ENCODE assay signal across 24 mouse cellular contexts in genomic region chr10:6011029-6011428, GRCm38 (mm10).
DNase-seq lines count a peak whose midpoint lies in the region; ATAC-seq lines count a peak whose summit lies in the region.
"Had no signal": no experiment of that assay in that cellular context is flagged by ENCODE, and none has a peak within 500 bp of the region (broad histone marks: within the 10 kb centered on the region; RNA-seq: fewer than 3 reads in every experiment).

No protein-coding gene starts in this region.

- H3K4me3 ChIP-seq in heart, embryonic 12.5 days = no peak overlapping the region
- H3K4me3 ChIP-seq in heart, embryonic 10.5 days = no peak overlapping the region
- H3K4me3 ChIP-seq in kidney, embryonic 16.5 days (ENCODE audit: low read length) = no peak overlapping the region
- no peak overlapping the region for H3K4me3 ChIP-seq in heart, embryonic 16.5 days (ENCODE audit: low read length)
- H3K4me3 ChIP-seq: embryonic facial prominence, embryonic 10.5 days; forebrain, embryonic 15.5 days; hindbrain, embryonic 10.5 days; midbrain, embryonic 10.5 days; myocyte; neural tube, embryonic 13.5 days had no signal

- DNase-seq in heart, embryonic 10.5 days (ENCODE audit: low spot score) = no peak
- no peak for DNase-seq in kidney, postnatal 14 days
- DNase-seq in heart, postnatal 14 days = peak; percentile 7 to 9
- no peak for DNase-seq in adrenal gland, adult (ENCODE audit: inconsistent age in 2 of 2, low spot score in 1 of 2)
- DNase-seq: adrenal gland, adult 2 months; B cell, adult 2 months; cerebellum, adult 11-12 months; kidney, adult 8-10 months; thymus, adult 18-20 months; thymus, postnatal 36 days had no signal

- H3K9ac ChIP-seq in heart, embryonic 12.5 days = no peak overlapping the region
- no peak overlapping the region for H3K9ac ChIP-seq in kidney, embryonic 16.5 days (replicated peaks; ENCODE audit: low read length)
- no peak overlapping the region for H3K9ac ChIP-seq in heart, embryonic 16.5 days (ENCODE audit: low read length)
- H3K9ac ChIP-seq: forebrain, embryonic 15.5 days; liver, embryonic 14.5 days; neural tube, embryonic 13.5 days had no signal

- peaks cover 2% of the 10 kb centered on the region; the same call in 1 of the 2 replicates for H3K4me1 ChIP-seq in heart, embryonic 12.5 days (replicated peaks)
- no peaks in the 10 kb centered on the region for H3K4me1 ChIP-seq in heart, embryonic 10.5 days
- 0 out of 2 replicates have a peak, but pooled peaks cover 3% of the 10 kb centered on the region for H3K4me1 ChIP-seq in kidney, embryonic 16.5 days (ENCODE audit: insufficient read depth, low read length)
- H3K4me1 ChIP-seq in heart, embryonic 16.5 days (ENCODE audit: control insufficient read depth, insufficient read depth, low read length) = 0 out of 2 replicates have a peak, but pooled peaks cover 2% of the 10 kb centered on the region
- H3K4me1 ChIP-seq: forebrain, embryonic 15.5 days; midbrain, embryonic 10.5 days; neural tube, embryonic 13.5 days had no signal

- no peak overlapping the region for H3K4me2 ChIP-seq in heart, embryonic 12.5 days
- no peak overlapping the region for H3K4me2 ChIP-seq in kidney, embryonic 16.5 days (replicated peaks; ENCODE audit: low read depth, low read length)
- H3K4me2 ChIP-seq in heart, embryonic 16.5 days (ENCODE audit: low read depth, low read length) = no peak overlapping the region
- H3K4me2 ChIP-seq: forebrain, embryonic 15.5 days; neural tube, embryonic 13.5 days had no signal

- ATAC-seq in heart, embryonic 12.5 days (ENCODE audit: insufficient number of reproducible peaks, low FRiP score) = 0 out of 2 replicates have a peak, but pooled peaks have one; percentile 51
- ATAC-seq in kidney, embryonic 16.5 days (ENCODE audit: low FRiP score, low TSS enrichment) = peak; percentile 49; the same call in 1 of the 2 replicates
- ATAC-seq in heart, embryonic 16.5 days (replicated peaks; ENCODE audit: extremely low read depth, insufficient read depth, low FRiP score) = no peak; the same call in 1 of the 2 replicates
- ATAC-seq: forebrain, embryonic 15.5 days; midbrain, embryonic 16.5 days; Patski had no signal

- no peaks in the 10 kb centered on the region for H3K36me3 ChIP-seq in heart, embryonic 12.5 days
- no peaks in the 10 kb centered on the region for H3K36me3 ChIP-seq in heart, embryonic 10.5 days
- H3K36me3 ChIP-seq in kidney, embryonic 16.5 days (ENCODE audit: insufficient read depth, low read length) = no peaks in the 10 kb centered on the region
- H3K36me3 ChIP-seq in heart, embryonic 16.5 days (ENCODE audit: control insufficient read depth, insufficient read depth) = no peaks in the 10 kb centered on the region
- H3K36me3 ChIP-seq: embryonic facial prominence, embryonic 10.5 days; forebrain, embryonic 15.5 days; G1E; hindbrain, embryonic 10.5 days; midbrain, embryonic 10.5 days; neural tube, embryonic 13.5 days had no signal

- H3K9me3 ChIP-seq in heart, embryonic 12.5 days (replicated peaks) = no peaks in the 10 kb centered on the region
- no peaks in the 10 kb centered on the region for H3K9me3 ChIP-seq in heart, embryonic 10.5 days
- no peaks in the 10 kb centered on the region for H3K9me3 ChIP-seq in kidney, embryonic 16.5 days (ENCODE audit: low read length)
- no peaks in the 10 kb centered on the region for H3K9me3 ChIP-seq in heart, embryonic 16.5 days (replicated peaks; ENCODE audit: control insufficient read depth, low read length)
- H3K9me3 ChIP-seq: embryonic facial prominence, embryonic 10.5 days; forebrain, embryonic 15.5 days; G1E; hindbrain, embryonic 10.5 days; midbrain, embryonic 10.5 days; neural tube, embryonic 13.5 days had no signal

- H3K27ac ChIP-seq in heart, embryonic 12.5 days (ENCODE audit: poor library complexity, severe bottlenecking) = 0 out of 2 replicates have a peak overlapping the region, but pooled peaks have one; percentile 11
- no peak overlapping the region for H3K27ac ChIP-seq in heart, embryonic 10.5 days
- no peak overlapping the region for H3K27ac ChIP-seq in kidney, embryonic 16.5 days (ENCODE audit: low read length)
- peak overlapping the region; percentile 18; the same call in 1 of the 2 replicates for H3K27ac ChIP-seq in heart, embryonic 16.5 days (ENCODE audit: low read length)
- H3K27ac ChIP-seq: embryonic facial prominence, embryonic 10.5 days; forebrain, embryonic 15.5 days; hindbrain, embryonic 10.5 days; liver, embryonic 14.5 days; midbrain, embryonic 10.5 days; neural tube, embryonic 13.5 days had no signal

- WGBS in heart, embryonic 12.5 days = 37% methylated on average over 5 of the region's 5 CpGs
- 49% methylated on average over 5 of the region's 5 CpGs for whole genome bisulfite sequencing in heart, embryonic 10.5 days
- WGBS in kidney, embryonic 16.5 days = 31% methylated on average over 5 of the region's 5 CpGs
- 30% methylated on average over 5 of the region's 5 CpGs for WGBS in heart, embryonic 16.5 days

- intact Hi-C loops in heart, postnatal 14 days (cut with DNase I) = no loop called here

- H3K27me3 ChIP-seq in heart, embryonic 12.5 days (replicated peaks) = no peaks in the 10 kb centered on the region
- H3K27me3 ChIP-seq in heart, embryonic 10.5 days (ENCODE audit: insufficient read depth, poor library complexity, severe bottlenecking) = no peaks in the 10 kb centered on the region
- no peaks in the 10 kb centered on the region for H3K27me3 ChIP-seq in kidney, embryonic 16.5 days (ENCODE audit: insufficient read depth, low read length)
- H3K27me3 ChIP-seq in heart, embryonic 16.5 days (ENCODE audit: control insufficient read depth, insufficient read depth, low read length) = no peaks in the 10 kb centered on the region
- H3K27me3 ChIP-seq: CH12.LX; forebrain, embryonic 15.5 days; neural tube, embryonic 13.5 days had no signal

Comparison
In these comparisons a context has a peak if more than half of its experiments do, and no peak if none do; other contexts are left out.
1. H3K27ac ChIP-seq: peak in heart, embryonic 12.5 days (single experiment) and heart, embryonic 16.5 days (single experiment); none in heart, embryonic 10.5 days (single experiment) and kidney, embryonic 16.5 days (single experiment).
2. DNase-seq: peak in heart, postnatal 14 days (2 of 2); none in heart, embryonic 10.5 days (single experiment), kidney, postnatal 14 days (single experiment) and adrenal gland, adult (0 of 2).